Mouse (Mus musculus) ES-Bruce4 (cell line): ENCODE measurements around the gene Il10rb.

ENCODE experiments used
- CTCF ChIP-seq: IDR thresholded peaks from one replicate; pipeline ENCODE4 v1.8.1; 2011; ENCODE audit warnings: low read depth, low read length
- EP300 ChIP-seq: IDR thresholded peaks from 2 replicates; pipeline ENCODE4 v1.6.1; 2011; ENCODE audit warnings: low read depth, low read length; ENCODE audit not compliant: insufficient read depth

- TF ChIP-seq CTCF = no peak
- TF ChIP-seq EP300 = no peak
Observed at GRCm38 (mm10) chr16:91463836-91464400, 58.0 kb downstream of the Il10rb start.
